Mouse (Mus musculus): Measurements from ENCODE around the gene Zmat5.
"Not testable (repeated sequence)": the region's sequence is repeated elsewhere in the genome, so short reads cannot be mapped to it uniquely, and the experiment has no call there.

Zmat5 gene

DNA sequence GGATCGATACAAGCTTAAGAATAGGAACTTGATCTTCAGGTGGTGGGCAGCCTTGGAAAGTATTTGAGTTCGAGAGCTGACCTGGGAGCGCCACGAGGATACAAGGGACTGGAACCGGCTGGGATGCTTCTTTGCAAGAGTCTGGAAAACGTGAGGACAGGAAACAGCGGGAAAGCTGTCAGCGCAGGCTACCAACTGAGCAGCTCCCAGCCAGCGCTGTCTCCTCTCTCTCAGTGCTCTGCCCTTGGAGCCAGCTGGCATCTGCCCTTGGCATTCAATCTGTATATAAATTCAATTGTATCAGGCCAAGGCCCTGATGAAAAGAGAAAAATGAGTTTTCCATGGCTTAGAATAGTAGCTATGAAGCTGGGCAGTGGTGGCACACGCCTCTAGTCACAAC, 13.3 kb upstream of the Zmat5 start:
- DNase-seq: no peak

DNA sequence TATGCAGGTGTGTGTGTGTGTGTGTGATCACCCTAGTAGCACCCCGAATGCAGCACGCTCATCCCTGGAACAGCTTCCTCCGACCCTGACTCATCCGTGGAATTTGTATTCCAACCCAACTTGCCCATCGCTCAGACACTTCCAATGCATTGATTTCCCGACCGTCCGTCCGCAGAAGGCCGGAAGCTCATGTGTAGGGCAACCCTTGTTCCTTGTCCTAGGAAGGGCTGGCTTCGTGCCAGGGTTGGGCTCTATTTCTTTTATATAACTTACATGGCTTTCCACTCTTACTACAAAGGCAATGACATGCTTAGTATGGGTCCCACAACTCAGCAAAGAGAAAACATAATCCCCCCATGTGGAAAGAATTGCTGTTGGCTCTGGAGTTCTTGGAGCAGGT, 12.3 kb upstream of the Zmat5 start:
- DNase-seq: no peak

DNA sequence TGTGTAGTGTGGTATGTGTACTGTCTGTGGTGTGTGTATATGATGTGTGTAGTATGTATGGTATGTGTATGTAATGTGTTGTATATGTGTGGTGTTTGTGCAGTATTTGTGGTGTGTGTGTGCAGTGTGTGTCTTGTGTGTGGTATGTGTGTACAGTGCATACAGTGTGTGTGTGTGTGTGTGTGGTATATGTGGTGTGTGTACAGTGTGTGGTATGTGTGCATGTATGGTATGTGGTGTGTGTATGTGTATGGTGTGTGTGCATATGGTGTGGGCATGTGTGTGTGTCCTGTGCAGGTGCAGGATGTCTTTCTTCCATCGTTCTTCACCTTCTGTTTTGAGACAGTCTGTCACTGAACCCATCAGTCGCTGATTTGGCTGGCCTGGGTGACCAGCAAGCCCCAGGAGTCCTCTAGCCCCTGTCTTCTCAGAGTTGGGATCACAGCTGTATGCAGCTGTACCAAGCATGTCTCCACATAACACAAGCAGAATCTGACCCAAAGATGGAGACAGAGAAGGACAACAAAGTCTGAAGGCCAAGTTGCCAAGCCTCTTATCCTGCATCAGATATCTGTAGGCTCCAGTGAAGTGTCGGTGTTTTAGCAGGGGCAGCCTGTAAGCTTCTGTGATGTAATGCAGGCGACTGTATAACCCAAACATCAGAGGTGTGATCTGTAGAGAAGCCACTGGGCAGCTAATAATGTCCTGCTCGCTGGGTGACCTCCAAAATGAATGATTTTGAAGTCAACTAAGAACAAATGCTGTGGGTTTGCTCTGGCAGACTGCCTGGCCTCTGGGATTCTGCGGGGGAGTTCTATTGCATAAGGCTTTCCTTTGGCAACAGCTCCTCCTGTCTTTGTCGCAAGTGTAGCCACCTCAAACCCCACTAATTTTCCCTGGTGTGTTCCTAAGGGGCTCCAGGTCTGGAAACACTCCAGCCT, 7.2 kb upstream of the Zmat5 start:
- no peak for DNase-seq

DNA sequence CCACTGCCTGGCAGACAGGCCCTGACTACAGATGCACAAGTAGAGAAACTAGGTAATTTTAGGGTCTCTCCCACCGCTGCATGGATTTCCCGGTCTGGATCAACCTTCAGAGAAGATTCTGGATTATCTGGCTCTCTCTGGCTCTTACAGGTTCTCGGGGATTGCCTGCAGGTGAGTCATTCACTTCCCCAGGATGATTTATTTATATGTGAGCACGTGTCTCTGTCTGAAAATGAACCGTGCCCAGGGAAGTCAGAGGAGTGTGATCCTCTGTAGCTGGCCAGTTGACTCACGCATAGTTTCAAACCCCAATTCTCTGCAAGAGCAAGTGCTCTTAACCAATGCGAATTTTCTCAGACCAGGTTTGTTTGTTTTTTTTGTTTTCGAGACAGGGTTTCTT, 3.8 kb upstream of the Zmat5 start:
- DNase-seq: no peak

DNA sequence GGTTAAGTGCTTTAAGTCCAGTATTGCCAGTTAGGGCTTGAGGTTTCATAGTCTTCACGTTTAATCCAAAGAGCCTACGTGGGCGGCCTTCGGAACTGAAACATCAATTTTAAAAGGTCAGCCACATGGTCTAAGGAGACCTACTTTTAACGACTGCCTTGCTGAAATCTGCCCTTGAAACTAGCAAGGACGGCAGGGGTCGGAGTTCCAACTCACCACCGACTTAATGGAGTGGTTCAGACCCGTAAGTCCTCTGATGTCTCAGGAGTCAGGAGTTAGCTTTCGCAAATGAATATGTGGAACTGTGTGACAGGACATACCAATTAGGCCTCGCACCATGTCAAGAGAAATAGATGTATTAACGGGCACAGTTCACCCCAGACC, 798 bp upstream of the Zmat5 start:
- no peak for DNase-seq

DNA sequence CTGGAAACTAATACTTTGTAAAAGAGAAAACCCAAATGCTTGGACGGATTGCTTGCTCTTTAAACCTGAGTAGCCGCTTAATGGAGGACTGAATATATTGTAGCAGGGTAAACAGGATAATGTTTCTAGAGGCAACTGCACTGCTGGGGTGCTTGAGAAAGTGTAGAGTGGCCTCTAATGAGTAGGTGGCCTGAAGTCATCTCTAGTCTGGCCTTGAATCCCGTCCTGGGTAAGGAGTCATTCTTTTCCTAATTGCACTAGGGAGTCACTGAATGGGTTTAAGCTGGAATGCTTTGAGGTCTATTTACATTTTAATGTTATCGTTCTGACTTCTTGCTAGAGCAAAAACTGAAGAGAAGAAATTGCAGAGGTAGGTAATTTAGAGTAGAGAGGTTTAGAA, 700 bp downstream of the Zmat5 start:
- DNase-seq: no peak

DNA sequence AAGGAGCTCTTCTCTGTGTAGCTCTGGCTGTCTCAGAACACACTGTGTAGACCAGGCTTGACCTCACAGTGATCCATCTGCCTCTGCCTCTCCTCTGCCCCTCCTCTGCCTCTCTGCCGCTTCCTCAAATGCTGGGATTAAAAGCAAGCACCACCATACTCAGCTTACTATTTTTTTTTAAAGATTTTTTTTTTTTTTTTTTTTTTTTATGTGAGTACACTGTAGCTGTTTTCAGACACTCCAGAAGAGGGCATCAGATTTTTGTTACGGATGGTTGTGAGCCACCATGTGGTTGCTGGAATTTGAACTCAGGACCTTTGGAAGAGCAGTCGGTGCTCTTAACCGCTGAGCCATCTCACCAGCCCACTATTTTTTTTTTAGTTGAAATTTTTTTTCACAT, 5.7 kb downstream of the Zmat5 start:
- not testable (repeated sequence) for DNase-seq

DNA sequence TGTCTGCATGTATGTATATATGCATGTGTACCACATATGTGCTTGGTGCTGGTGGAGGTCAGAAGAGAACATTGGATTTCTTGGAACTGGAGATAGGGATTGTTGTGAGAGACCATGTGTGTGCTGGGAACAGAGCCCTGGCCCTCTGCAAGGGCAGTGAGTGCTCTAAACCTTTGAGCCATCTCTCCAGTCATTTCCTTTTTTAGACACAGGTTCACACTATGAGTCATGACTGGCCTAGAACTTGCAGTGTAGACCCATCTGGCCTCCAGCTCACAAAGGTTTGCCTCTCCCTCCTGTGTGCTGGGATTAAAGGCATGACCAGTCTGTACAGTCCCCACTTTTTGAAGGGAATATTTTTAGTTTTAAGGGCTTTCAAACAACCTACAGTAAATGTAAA, 8.3 kb downstream of the Zmat5 start:
- no peak for DNase-seq

DNA sequence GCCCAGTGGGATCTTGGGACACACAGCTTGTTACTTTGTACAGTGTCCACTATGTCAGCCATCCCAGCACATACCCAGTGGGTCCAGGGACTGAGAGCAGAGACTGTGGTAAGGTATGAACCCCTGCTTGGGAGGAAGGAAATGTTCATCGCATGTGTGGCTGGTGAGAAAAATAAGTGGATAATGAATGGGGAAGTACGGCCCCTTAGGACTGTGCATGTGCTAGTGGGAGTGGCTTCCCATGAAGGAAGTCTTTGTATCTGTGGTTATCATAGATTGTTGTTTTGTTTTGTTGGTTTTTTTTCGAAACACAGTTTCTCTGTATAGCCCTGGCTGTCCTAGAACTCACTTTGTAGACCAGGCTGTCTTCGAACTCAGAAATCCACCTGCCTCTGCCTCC, 10.2 kb downstream of the Zmat5 start:
- no peak for DNase-seq

DNA sequence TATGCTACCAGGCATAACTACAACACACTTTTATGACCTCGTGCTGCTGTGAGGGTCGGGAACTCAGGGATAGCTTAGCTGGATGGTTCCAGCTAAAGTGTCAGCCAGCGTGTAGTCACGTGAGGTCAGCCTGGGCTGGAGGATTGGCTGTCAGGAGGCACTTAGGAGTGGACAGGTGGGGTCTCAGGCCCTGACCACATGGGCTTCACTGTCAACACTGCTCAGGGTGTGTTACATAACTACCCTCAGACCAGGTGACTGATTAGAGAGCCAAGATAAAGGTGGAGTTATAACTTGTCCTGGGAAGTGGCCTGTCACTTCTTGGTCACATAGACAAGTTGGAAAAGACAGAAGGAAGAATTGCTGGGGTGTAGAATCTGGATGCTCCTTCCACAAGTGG, 11.1 kb downstream of the Zmat5 start:
- no peak for DNase-seq

DNA sequence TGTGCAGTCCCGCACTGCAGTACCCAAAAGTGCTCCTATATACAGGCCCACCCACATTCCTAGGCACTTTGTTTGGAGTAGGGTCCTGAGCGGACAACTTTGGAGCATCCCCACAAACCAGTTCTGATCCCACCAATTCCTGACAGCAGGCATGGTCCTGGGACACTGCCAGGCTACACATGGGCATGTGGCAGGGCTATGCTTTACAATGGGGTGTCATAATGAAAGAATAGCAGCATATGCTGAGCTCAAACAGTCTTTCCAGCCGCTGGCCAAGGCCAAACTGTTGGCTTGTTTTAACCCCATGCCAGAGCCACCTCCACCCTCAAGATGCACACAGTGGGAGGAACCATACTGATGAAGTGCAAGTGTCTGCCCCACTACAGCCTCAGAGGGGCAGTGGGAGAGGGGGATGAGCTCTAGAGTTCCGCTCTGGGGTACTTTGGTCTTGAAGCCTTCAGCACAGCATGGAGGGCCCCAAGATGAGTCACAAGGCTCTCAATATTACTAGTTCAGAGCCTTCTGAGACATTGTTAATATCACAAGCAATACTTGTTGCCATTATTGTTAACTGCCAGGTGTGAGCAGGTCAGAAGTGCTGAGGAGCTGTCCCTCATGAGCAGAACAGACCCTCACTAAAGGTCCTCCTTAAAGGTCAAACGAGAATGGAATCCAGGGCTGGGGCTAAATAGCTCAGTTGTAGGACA, 12.2 kb downstream of the Zmat5 start:
- DNase-seq: no peak

DNA sequence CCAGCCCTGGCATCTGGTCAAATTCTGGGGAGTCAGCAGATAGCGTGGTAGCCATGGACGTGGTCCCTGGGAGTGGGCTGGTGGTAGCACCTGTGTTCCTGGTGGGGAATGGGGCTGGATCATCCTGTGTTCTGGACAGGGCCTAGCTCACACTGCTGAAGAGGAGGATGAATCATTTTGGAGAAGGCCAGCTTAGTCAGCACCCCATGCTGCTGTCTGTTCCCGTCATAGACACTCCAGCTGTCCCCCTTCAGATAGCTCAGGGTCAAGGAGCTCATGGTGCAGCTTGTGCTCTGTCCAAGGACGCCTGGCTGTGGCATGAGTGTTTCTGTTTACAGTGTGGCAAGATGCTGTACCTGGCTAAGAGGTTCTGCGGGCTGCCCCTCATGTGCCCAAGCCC, 14.1 kb downstream of the Zmat5 start:
- no peak for DNase-seq

DNA sequence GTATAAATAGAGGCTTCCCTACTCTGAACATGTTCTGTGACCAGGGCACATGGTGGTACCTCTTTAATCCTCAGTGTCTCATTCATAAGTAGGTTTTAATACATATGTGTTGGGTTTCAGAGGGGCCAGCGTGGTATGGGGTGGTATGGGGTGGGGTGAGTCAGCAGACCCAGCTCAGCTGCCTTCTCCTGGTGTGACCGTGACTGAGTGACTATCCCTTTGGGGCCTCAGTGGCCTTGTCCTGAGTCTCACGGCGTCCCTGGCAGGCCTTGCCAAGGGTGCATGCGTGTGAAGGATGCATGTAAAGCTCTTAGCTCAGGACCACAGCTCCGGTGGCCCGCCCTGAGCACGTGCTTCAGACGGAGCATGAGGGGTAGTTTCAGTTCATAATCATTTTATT, 15.5 kb downstream of the Zmat5 start:
- no peak for DNase-seq

DNA sequence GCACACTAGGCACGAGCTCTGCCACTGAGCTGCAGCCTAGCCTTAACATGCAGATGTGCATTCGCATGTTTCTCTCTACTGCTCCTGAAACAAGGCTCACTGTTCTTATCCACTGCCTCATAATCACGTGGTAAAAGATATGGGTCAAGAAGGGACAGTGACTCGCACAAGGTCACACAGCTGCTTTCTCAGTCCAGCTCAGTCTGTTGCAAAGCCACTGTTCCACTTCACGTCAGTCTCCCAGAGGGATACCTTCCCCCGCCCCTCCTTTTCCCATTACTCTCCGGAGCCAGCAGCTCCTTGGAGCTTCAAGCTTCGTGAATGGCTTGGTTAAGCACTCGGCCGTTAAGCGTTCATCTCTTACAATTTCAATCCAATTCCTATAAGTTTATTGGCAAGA, 15.9 kb downstream of the Zmat5 start:
- DNase-seq: no peak

DNA sequence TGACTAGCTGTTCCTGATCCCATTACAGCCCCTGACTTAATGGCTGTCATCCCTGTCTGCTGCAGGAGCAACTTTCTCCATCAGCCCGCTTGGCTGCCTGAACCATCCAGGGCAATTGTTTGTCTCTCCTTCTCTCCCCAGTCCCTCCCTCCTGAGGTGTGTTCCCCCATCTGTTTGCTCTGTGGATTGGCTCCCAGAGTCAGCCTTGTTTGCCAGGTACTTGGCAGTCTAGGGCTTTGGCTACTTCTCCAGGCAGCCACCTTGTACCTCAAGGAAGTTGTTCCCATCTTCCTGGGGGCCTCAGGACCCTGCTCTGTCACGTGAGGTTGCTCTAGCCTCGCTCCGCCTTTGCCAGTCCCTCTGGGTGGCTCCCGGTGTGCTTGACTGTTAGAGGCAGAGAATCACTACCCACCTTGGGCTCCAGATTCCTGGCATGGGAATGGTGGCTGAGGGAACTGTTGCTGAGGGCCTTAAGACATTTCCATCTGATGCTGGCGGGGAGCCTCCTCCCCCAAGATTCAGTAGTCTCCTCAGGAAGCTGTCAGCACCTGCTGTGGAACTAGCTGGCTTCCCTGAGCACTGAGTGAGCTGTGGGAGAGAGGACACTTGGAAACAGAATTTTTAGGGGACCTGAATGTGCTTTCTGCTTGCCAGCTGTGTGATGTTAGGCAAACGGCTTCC, 16.6 kb downstream of the Zmat5 start:
- DNase-seq: peak; percentile 64

DNA sequence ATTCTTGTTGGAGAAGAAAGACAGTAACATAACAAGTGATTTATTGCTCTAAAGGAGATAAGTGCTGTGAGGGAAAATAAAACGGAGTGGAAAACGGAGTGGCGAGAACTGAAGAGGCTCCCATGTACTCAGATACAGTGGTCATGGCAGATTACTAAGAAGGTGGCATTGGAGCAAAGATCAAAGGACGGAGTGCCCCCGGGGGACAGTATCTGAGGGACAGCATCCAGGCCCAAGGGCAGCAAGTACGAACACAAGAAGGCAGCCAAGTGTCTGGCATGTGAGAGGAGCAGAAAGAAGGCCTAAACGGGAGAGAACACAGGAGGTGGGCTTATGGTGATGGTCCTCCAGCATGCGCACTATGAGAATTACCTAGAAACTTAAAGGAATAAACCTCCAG, 17.2 kb downstream of the Zmat5 start:
- DNase-seq: no peak

DNA sequence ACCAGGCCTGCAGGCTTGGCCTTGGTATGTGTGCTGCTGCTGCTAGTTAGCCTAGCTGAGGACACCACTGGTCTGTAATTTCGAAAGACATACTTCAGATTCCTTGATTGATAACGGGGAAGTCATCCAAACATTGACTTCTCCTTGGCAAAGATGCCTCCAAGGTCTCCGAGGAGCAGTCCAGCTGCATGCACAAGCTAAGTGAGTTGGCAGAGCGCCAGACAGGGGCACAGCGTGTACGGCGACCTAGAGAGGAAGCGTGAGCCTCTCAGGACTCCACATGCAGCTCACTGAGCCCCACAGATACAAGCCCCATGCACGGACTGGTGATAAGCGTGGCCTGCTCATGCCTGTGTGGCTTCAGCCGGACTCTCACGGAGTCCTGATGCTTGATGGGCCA, 25.1 kb downstream of the Zmat5 start:
- DNase-seq: no peak

DNA sequence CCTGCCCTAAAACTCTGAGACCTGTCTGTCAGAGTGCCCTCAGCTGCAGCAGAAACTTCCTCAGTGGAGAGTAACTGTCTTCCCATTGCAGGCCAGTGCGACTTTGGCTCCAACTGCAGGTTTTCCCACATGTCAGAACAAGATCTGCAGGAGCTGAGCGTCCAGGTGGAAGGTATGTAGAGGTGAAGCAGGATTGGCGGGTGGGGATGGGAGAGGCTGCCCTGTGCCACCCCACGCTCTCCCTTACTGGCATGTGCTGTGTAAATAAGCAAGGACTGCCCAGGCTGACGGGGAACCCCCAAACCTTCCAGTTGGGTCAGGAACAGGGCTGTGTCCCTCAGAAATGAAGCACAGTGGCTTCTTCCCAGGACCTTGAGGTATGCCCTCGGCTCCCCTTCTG, 25.6 kb downstream of the Zmat5 start:
- DNase-seq: no peak

DNA sequence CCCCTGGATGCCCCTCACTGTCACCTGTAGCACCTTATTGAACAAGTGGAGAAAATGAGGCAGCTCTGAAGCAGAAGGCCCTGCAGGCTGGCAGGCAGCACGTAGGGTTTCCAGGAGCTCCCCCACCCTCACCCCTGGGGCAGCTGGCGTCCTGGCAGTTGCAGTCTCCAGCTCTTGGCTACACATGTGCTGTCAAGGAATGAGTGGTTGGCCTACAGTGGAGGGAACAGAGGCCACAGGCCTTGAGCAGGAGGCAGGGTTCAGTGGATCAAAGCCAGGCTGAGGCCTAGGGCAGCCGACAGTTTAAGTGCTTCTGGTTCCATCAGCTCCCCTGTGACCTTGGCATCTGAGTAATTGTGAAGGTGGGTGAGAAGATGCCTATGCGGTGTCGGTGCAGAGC, 26.4 kb downstream of the Zmat5 start:
- no peak for DNase-seq

DNA sequence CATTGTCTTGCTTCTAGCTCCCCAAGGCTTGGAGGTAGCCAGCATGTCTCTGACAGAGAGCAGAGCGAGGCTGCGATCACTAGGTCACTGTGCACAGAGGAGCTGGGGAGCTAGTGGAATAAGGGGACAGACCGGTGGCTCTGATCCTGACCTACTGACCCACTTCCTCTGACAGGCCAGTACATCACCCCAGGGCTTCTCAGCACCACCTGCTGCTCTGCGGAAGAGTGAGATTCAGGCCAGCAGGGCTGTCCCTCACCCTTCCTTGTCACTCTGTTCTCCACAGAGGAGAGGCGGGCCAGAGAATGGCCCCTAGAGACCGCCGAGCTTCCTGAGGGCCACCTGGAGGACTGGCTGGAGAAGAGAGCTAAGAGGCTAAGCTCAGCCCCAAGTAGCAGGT, 27.3 kb downstream of the Zmat5 start:
- DNase-seq: peak; percentile 33

DNA sequence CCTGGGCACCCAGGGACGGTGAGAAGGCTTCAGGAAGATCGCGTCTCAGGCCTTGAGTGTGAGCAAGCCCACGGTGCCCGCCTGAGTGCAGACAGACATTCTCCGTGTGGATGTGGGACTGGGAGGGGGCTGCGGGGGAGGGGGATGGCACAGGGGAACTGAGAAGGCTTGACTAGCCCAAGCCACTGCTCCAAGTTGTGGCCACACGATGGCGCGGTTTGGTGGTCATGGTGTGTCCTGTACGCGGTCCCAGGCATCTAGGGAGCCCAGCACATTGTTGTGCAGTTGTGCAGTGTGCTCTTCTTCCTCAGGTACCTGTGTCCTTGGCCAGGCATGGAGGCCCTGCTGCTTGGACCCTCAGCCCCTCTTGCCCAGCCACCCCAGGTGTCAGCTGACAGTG, 29.7 kb downstream of the Zmat5 start:
- DNase-seq: no peak

DNA sequence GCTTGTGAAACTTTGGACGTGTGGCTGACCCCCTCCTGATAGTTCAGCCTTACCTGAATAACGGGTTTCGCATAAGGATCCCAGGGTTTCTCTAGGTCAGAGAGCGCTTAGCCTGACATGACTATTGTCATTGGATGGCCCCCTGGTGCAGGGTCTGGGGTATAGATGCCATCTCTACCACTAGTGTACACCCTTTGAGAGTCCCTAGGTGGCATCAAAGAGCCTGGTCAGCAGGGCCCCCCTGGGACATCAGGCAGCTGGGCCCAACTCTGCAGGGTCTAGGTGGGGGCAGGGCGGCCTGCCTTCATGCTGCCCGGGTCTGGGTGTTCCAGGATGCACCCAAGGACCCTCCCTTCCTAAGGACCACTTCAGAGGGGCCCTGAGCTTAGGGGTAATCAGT, 31.9 kb downstream of the Zmat5 start:
- DNase-seq: no peak

DNA sequence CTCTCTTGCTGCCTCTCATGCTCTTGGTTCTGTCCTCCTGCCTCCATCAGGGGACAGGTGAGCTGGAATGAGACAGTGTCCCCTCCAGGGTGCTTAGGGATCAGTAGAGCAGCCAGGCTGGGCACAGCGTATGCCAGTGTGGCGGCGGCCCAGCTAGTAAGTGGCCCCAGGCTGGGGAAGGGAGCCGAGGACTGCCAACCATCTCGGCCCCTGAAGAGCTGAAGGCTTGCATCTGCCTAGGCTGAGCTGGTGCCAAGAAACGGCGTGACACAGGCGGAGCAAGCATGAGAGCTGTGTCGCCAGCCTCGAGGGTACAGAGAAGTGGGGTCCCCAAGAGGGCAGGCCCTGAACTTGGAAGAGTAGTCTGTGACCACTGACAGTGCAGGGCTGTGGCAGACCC, 33.2 kb downstream of the Zmat5 start:
- DNase-seq: peak; percentile 62

DNA sequence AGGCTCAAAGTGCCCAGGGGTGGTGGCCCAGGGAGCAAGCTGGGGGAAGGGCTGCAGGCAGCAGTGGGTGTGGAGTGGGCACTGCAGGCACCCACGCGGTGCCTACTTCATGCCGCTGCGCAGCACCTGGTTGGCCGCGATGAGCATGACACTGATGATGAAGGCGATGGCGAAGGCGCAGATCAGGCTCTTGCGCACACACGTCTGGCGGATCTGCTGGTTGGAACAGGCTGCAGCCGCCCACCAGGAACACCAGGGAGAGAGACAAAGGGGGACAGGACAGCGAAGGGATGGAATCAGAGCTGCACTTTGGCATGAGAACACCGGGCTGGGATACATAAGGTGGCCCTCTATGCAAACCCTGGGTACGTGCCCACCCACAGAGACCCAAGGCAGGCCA, 34.2 kb downstream of the Zmat5 start:
- no peak for DNase-seq

Data from cerebellum, adult 11 months (tissue).